In the genomic region with DNA sequence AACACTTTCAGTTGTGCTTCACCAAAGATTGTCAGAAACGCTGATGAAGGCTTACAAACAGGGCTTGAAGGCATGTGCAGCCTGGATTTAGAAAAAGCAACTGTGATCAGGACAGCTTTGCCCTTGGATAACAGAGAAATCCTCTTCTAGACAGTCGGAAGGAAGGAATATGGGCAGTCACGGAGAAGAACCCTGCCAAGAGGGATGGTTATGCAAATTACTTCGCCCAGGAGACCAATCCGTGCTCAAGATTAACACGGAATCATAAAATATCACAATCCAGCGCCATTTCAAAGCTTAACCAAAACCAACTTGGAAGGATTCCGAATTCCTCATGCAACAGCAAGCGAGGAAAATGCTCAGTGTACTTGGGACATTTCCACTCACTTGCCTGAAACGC, we compare ENCODE assay signal across 23 mouse cellular contexts. TPM values are rescaled to one million over a fixed set of nuclear protein-coding genes. Genes with fewer than 3 reads are reported as not detected.
A peak's percentile ranks its signal among the peaks of the same experiment; 100 is the strongest.
DNase-seq lines count a peak whose midpoint lies in the region; ATAC-seq and TF ChIP-seq lines count a peak whose summit lies in the region.
"Had no signal": no experiment of that assay in that cellular context is flagged by ENCODE, and none has a peak within 500 bp of the region (broad histone marks: within the 10 kb centered on the region; RNA-seq: fewer than 3 reads in every experiment).

No protein-coding gene starts in this region.

- CTCF ChIA-PET in Patski (lab: Charles Lee), result interaction anchor here (1.1 to 2.8 kb wide), 7 partner anchors 27 to 275 kb away, joined by 3 to 10 read pairs (median 5); no protein-coding TSS in a partner anchor

- TF ChIP-seq CTCF in kidney, adult 2 months (conservative IDR thresholded peaks at IDR 0.05; ENCODE audit: insufficient read depth, insufficient read length, low read depth, low read length), result no peak
- TF ChIP-seq CTCF in Patski (IDR thresholded peaks at IDR 0.05), result no peak

- H3K4me2 ChIP-seq in embryonic facial prominence, embryonic 14.5 days (ENCODE audit: low read depth, low read length), result no peak overlapping the region
- H3K4me2 ChIP-seq in forebrain, embryonic 16.5 days (ENCODE audit: low read length), result no peak overlapping the region
- H3K4me2 ChIP-seq: embryonic facial prominence, embryonic 15.5 days; heart, embryonic 11.5 days; hindbrain, embryonic 12.5 days; hindbrain, embryonic 15.5 days had no signal

- no peaks in the 10 kb centered on the region for H3K9me3 ChIP-seq in embryonic facial prominence, embryonic 14.5 days (ENCODE audit: control insufficient read depth, low read length)
- H3K9me3 ChIP-seq in embryonic facial prominence, embryonic 10.5 days, result no peaks in the 10 kb centered on the region
- H3K9me3 ChIP-seq in forebrain, embryonic 16.5 days (ENCODE audit: control insufficient read depth, low read length), result no peaks in the 10 kb centered on the region
- H3K9me3 ChIP-seq: embryonic facial prominence, embryonic 15.5 days; hindbrain, embryonic 12.5 days; hindbrain, embryonic 15.5 days had no signal

- H3K4me3 ChIP-seq in embryonic facial prominence, embryonic 14.5 days (ENCODE audit: low read depth, low read length), result no peak overlapping the region
- H3K4me3 ChIP-seq in embryonic facial prominence, embryonic 10.5 days, result no peak overlapping the region
- no peak overlapping the region for H3K4me3 ChIP-seq in kidney, adult 2 months (ENCODE audit: insufficient read depth, low read depth, low read length)
- no peak overlapping the region for H3K4me3 ChIP-seq in forebrain, embryonic 16.5 days (replicated peaks; ENCODE audit: low read length)
- H3K4me3 ChIP-seq: embryonic facial prominence, embryonic 15.5 days; hindbrain, embryonic 12.5 days; hindbrain, embryonic 15.5 days had no signal

- H3K9ac ChIP-seq in embryonic facial prominence, embryonic 14.5 days (ENCODE audit: low read depth, low read length), result no peak overlapping the region
- H3K9ac ChIP-seq in forebrain, embryonic 16.5 days (replicated peaks; ENCODE audit: low read depth, low read length), result no peak overlapping the region
- H3K9ac ChIP-seq: embryonic facial prominence, embryonic 15.5 days; hindbrain, embryonic 12.5 days; hindbrain, embryonic 15.5 days had no signal

- 80% methylated on average over 10 of the region's 10 CpGs for WGBS in embryonic facial prominence, embryonic 14.5 days
- 91% methylated on average over 10 of the region's 10 CpGs for WGBS in embryonic facial prominence, embryonic 10.5 days
- whole genome bisulfite sequencing in kidney, adult 2 months, result 68% methylated on average over 10 of the region's 10 CpGs
- WGBS in forebrain, embryonic 16.5 days, result 82% methylated on average over 10 of the region's 10 CpGs

- no peak for TF ChIP-seq POLR2A in kidney, adult 2 months (IDR thresholded peaks at IDR 0.05; ENCODE audit: low read depth, low read length)

- H3K27ac ChIP-seq in embryonic facial prominence, embryonic 14.5 days (replicated peaks; ENCODE audit: low read depth, low read length), result no peak overlapping the region
- H3K27ac ChIP-seq in embryonic facial prominence, embryonic 10.5 days (replicated peaks), result no peak overlapping the region
- H3K27ac ChIP-seq in kidney, adult 2 months (ENCODE audit: insufficient read depth, low read depth, low read length), result peak overlapping the region; percentile 73
- no peak overlapping the region for H3K27ac ChIP-seq in forebrain, embryonic 16.5 days (ENCODE audit: low read length)
- H3K27ac ChIP-seq: embryonic facial prominence, embryonic 15.5 days; hindbrain, embryonic 12.5 days; hindbrain, embryonic 15.5 days had no signal

- ATAC-seq in embryonic facial prominence, embryonic 14.5 days (ENCODE audit: low read depth), result no peak
- ATAC-seq in Patski, result peak; percentile 97
- no peak for ATAC-seq in forebrain, embryonic 16.5 days
- ATAC-seq: forebrain, embryonic 14.5 days; intestine, postnatal 0 days had no signal

- peak; percentile 9 for DNase-seq in embryonic facial prominence, embryonic 14.5 days (ENCODE audit: low spot score)
- DNase-seq in embryonic facial prominence, embryonic 10.5 days (ENCODE audit: low spot score), result no peak
- peak; percentile 81 for DNase-seq in heart, adult 11 months
- no peak for DNase-seq in heart, adult 8-10 months (ENCODE audit: low spot score)
- peak; percentile 60 for DNase-seq in kidney, adult 2 months
- no peak for DNase-seq in kidney, postnatal 4 days
- DNase-seq in Patski (ENCODE audit: low read depth, low spot score), result peak; percentile 56
- DNase-seq: adrenal gland, postnatal 10 days; adrenal gland, postnatal 36 days; cerebellum, adult 11-12 months; cerebellum, adult 8-10 months; cerebellum, postnatal 36 days; embryo, embryonic 11 days; gastrocnemius, postnatal 10 days; gastrocnemius, postnatal 36 days had no signal

- H3K36me3 ChIP-seq in embryonic facial prominence, embryonic 14.5 days (ENCODE audit: control insufficient read depth, insufficient read depth, low read length), result 0 out of 2 replicates have a peak, but pooled peaks cover 11% of the 10 kb centered on the region
- peaks cover 45% of the 10 kb centered on the region for H3K36me3 ChIP-seq in embryonic facial prominence, embryonic 10.5 days (replicated peaks)
- H3K36me3 ChIP-seq in kidney, adult 2 months (ENCODE audit: control insufficient read depth, insufficient read depth, low read length), result no peaks in the 10 kb centered on the region
- H3K36me3 ChIP-seq in forebrain, embryonic 16.5 days (ENCODE audit: control insufficient read depth, insufficient read depth), result no peaks in the 10 kb centered on the region
- H3K36me3 ChIP-seq: embryonic facial prominence, embryonic 15.5 days had no signal

- no peaks in the 10 kb centered on the region for H3K27me3 ChIP-seq in embryonic facial prominence, embryonic 14.5 days (replicated peaks; ENCODE audit: control insufficient read depth, insufficient read depth, low read length)
- H3K27me3 ChIP-seq in embryonic facial prominence, embryonic 10.5 days (replicated peaks; ENCODE audit: low read depth, poor library complexity, severe bottlenecking), result no peaks in the 10 kb centered on the region
- H3K27me3 ChIP-seq in kidney, adult 2 months (replicated peaks; ENCODE audit: control insufficient read depth, insufficient read depth, low read length), result no peaks in the 10 kb centered on the region
- H3K27me3 ChIP-seq in Patski, result no peaks in the 10 kb centered on the region
- no peaks in the 10 kb centered on the region for H3K27me3 ChIP-seq in forebrain, embryonic 16.5 days (replicated peaks; ENCODE audit: control insufficient read depth, insufficient read depth, low read length)
- H3K27me3 ChIP-seq: embryonic facial prominence, embryonic 15.5 days; hindbrain, embryonic 12.5 days; hindbrain, embryonic 15.5 days had no signal

- POLR2A ChIA-PET in Patski (lab: Charles Lee), result no interaction called here

- in situ Hi-C loops in Patski (cut with MboI; ENCODE audit: low pct_unique_long_range_greater_than_20kb), result loop anchor here (5.0 kb wide), 1 partner anchor 276 kb away; no protein-coding TSS in a partner anchor

- H3K4me1 ChIP-seq in embryonic facial prominence, embryonic 14.5 days (ENCODE audit: control insufficient read depth, insufficient read depth, low read length), result no peaks in the 10 kb centered on the region
- no peaks in the 10 kb centered on the region for H3K4me1 ChIP-seq in embryonic facial prominence, embryonic 10.5 days
- no peaks in the 10 kb centered on the region for H3K4me1 ChIP-seq in kidney, adult 2 months (ENCODE audit: control insufficient read depth, insufficient read depth, low read length)
- H3K4me1 ChIP-seq in forebrain, embryonic 16.5 days (replicated peaks; ENCODE audit: control insufficient read depth, insufficient read depth, low read length), result no peaks in the 10 kb centered on the region
- H3K4me1 ChIP-seq: embryonic facial prominence, embryonic 15.5 days; hindbrain, embryonic 12.5 days; hindbrain, embryonic 15.5 days had no signal

RNA-seq across cellular contexts. Expression of a gene that starts 55.9 kb away (rescaled TPM):
- 50.5 and 52.8 TPM in 2 replicates for polyA plus RNA-seq in embryonic facial prominence, embryonic 14.5 days (2014; fragmentation: Nextera tagmentation; extraction: Ambion mirVana)
- polyA plus RNA-seq in embryonic facial prominence, embryonic 10.5 days (2016; fragmentation: Nextera tagmentation; extraction: Ambion mirVana), result 63.8 and 64.9 TPM in 2 replicates
- total RNA-seq in heart, adult 8-10 months (2022), result 10 to 100 TPM; 64.1 to 69.9 (median 68.6) TPM
- 17.2 and 21.7 TPM in 2 replicates for polyA plus RNA-seq in kidney, adult 2 months (2012; rRNA removed)
- polyA plus RNA-seq in Patski (2021), result 25.1 TPM
- 51.7 and 63.0 TPM in 2 replicates for polyA plus RNA-seq in forebrain, embryonic 16.5 days (2015; fragmentation: Nextera tagmentation; extraction: Ambion mirVana)
- total RNA-seq: granulocyte monocyte progenitor cell, adult 5-6 weeks had no signal

Comparison
In these comparisons a context has a peak if more than half of its experiments do, and no peak if none do; other contexts are left out.
1. DNase-seq: peak in embryonic facial prominence, embryonic 14.5 days (single experiment), heart, adult 11 months (single experiment), kidney, adult 2 months (single experiment) and Patski (single experiment); none in embryonic facial prominence, embryonic 10.5 days (single experiment), heart, adult 8-10 months (single experiment) and kidney, postnatal 4 days (0 of 2).